Mouse (Mus musculus): ENCODE measurements at regions not wholly inside any gene's neighbourhood (a gene's known extent, or its start where the extent isn't known, plus 50 kb on each side); places are given as distances from the start of the nearest gene placed in this dataset.
"Not testable (repeated sequence)": the region's sequence is repeated elsewhere in the genome, so short reads cannot be mapped to it uniquely, and the experiment has no call there.

GRCm38 (mm10) chr1:141716953-141717352 is 1471.0 kb downstream of the Kcnt2 start:
- DNase-seq (ENCODE audit: inconsistent ontology term), result no peak

- no peak for DNase-seq (ENCODE audit: inconsistent ontology term)
Measured at GRCm38 (mm10) chr1:141717510-141717909, 1471.6 kb downstream of the Kcnt2 start.

GRCm38 (mm10) chr1:141741299-141741698 is 1495.3 kb downstream of the Kcnt2 start:
- no peak for DNase-seq (ENCODE audit: inconsistent ontology term)

GRCm38 (mm10) chr1:141776059-141776458 is 1530.1 kb downstream of the Kcnt2 start:
- peak; percentile 16 for DNase-seq (ENCODE audit: inconsistent ontology term)

- no peak for DNase-seq (ENCODE audit: inconsistent ontology term)
Measured at GRCm38 (mm10) chr1:141783367-141783766, 1537.4 kb downstream of the Kcnt2 start.

- DNase-seq (ENCODE audit: inconsistent ontology term), result no peak
Measured at GRCm38 (mm10) chr1:141813315-141814158, 1567.6 kb downstream of the Kcnt2 start.

GRCm38 (mm10) chr1:141831444-141831843 is 1585.5 kb downstream of the Kcnt2 start:
- DNase-seq (ENCODE audit: inconsistent ontology term), result no peak

GRCm38 (mm10) chr1:141842547-141842946 is 1596.6 kb downstream of the Kcnt2 start:
- DNase-seq (ENCODE audit: inconsistent ontology term), result no peak

GRCm38 (mm10) chr1:141853841-141854240 is 1607.9 kb downstream of the Kcnt2 start:
- DNase-seq (ENCODE audit: inconsistent ontology term), result not testable (repeated sequence)

GRCm38 (mm10) chr1:141884356-141884755 is 1638.4 kb downstream of the Kcnt2 start:
- DNase-seq (ENCODE audit: inconsistent ontology term), result no peak

GRCm38 (mm10) chr1:141897924-141898455 is 1652.0 kb downstream of the Kcnt2 start:
- DNase-seq (ENCODE audit: inconsistent ontology term), result no peak

- DNase-seq (ENCODE audit: inconsistent ontology term), result no peak
Measured at GRCm38 (mm10) chr1:141911714-141912398, 1665.9 kb downstream of the Kcnt2 start.

GRCm38 (mm10) chr1:141926194-141926593 is 1680.2 kb downstream of the Kcnt2 start:
- DNase-seq (ENCODE audit: inconsistent ontology term), result no peak

- DNase-seq (ENCODE audit: inconsistent ontology term), result no peak
Measured at GRCm38 (mm10) chr1:141926804-141927203, 1680.8 kb downstream of the Kcnt2 start.

- DNase-seq (ENCODE audit: inconsistent ontology term), result no peak
Measured at GRCm38 (mm10) chr1:141948055-141948454, 1692.4 kb upstream of the B3galt2 start.

GRCm38 (mm10) chr1:141954323-141954867 is 1686.1 kb upstream of the B3galt2 start:
- DNase-seq (ENCODE audit: inconsistent ontology term), result no peak

GRCm38 (mm10) chr1:141961743-141962142 is 1678.7 kb upstream of the B3galt2 start:
- DNase-seq (ENCODE audit: inconsistent ontology term), result peak; percentile 24

GRCm38 (mm10) chr1:141968133-141968532 is 1672.3 kb upstream of the B3galt2 start:
- DNase-seq (ENCODE audit: inconsistent ontology term), result no peak

GRCm38 (mm10) chr1:141974329-141974728 is 1666.1 kb upstream of the B3galt2 start:
- DNase-seq (ENCODE audit: inconsistent ontology term), result no peak

GRCm38 (mm10) chr1:141999769-142000168 is 1640.7 kb upstream of the B3galt2 start:
- DNase-seq (ENCODE audit: inconsistent ontology term), result no peak

GRCm38 (mm10) chr1:142000335-142000734 is 1640.1 kb upstream of the B3galt2 start:
- no peak for DNase-seq (ENCODE audit: inconsistent ontology term)

- no peak for DNase-seq (ENCODE audit: inconsistent ontology term)
Measured at GRCm38 (mm10) chr1:142006316-142006715, 1634.1 kb upstream of the B3galt2 start.
